Mouse (Mus musculus) C2C12 (cell line): ENCODE data around the gene Espl1. TPM values are rescaled to one million over a fixed set of nuclear protein-coding genes. Genes with fewer than 3 reads are reported as not detected.

ENCODE experiments used
- H3K27me3 ChIP-seq: one replicate; pipeline ENCODE4 v1.6.1; 2011; ENCODE audit not compliant: control insufficient read depth, insufficient read depth, insufficient read length
- H3K36me3 ChIP-seq: one replicate; pipeline ENCODE4 v1.6.1; 2011; ENCODE audit not compliant: control insufficient read depth, insufficient read depth
- H3K4me3 ChIP-seq: one replicate; pipeline ENCODE4 v1.5.1; 2011; ENCODE audit warnings: mild to moderate bottlenecking, control low read depth; ENCODE audit not compliant: poor library complexity, insufficient read depth, severe bottlenecking
- H3K79me2 ChIP-seq: one replicate; pipeline ENCODE4 v1.6.1; 2011; ENCODE audit not compliant: control insufficient read depth, insufficient read depth
- H3K79me3 ChIP-seq: one replicate; pipeline ENCODE4 v1.6.1; 2011; ENCODE audit warnings: low read depth, control low read depth
- H3ac ChIP-seq: one replicate; pipeline ENCODE3; 2011; ENCODE audit warnings: low read depth; ENCODE audit not compliant: control insufficient read depth, insufficient read length
- CEBPB ChIP-seq: IDR thresholded peaks from one replicate; pipeline ENCODE4 v1.6.1; 2011; ENCODE audit warnings: low read depth, mild to moderate bottlenecking, control low read depth, moderate library complexity
- CTCF ChIP-seq: IDR thresholded peaks from one replicate; pipeline ENCODE4 v1.5.1; 2011; ENCODE audit not compliant: control insufficient read depth, insufficient read depth, insufficient read length
- FOSL1 ChIP-seq: IDR thresholded peaks from one replicate; pipeline ENCODE4 v1.8.0; 2011; ENCODE audit warnings: mild to moderate bottlenecking, low read length; ENCODE audit not compliant: poor library complexity, insufficient read depth, severe bottlenecking
- MAX ChIP-seq: IDR thresholded peaks from one replicate; pipeline ENCODE4 v1.6.1; 2011; ENCODE audit warnings: mild to moderate bottlenecking, control low read depth
- MYOD1 ChIP-seq: IDR thresholded peaks from one replicate; pipeline ENCODE4 v1.6.1; 2011; ENCODE audit warnings: low read depth; ENCODE audit not compliant: control insufficient read depth, insufficient read length
- MYOG ChIP-seq: IDR thresholded peaks from one replicate; pipeline ENCODE4 v1.6.1; 2011; ENCODE audit not compliant: control insufficient read depth, insufficient read length; ENCODE audit errors: extremely low read depth
- USF1 ChIP-seq: IDR thresholded peaks from one replicate; pipeline ENCODE4 v1.6.1; 2011; ENCODE audit warnings: low read depth, mild to moderate bottlenecking, control low read depth, moderate library complexity
- polyA plus RNA-seq: library from polyadenylated mRNA; unstranded; fragments of >200 nt; fragmentation: generic; extraction: Trizol; gene quantifications from one replicate; pipeline ENCODE4 v1.2.1, GENCODE M21; 2012; ENCODE audit warnings: missing spikeins

Espl1 gene
- polyA plus RNA-seq, 1 experiment = 47.0 TPM

- Histone ChIP-seq H3K27me3 (no peaks in the 10 kb centered on the region), H3ac (no peak overlapping the region), H3K79me2 (no peaks in the 10 kb centered on the region), H3K36me3 (no peaks in the 10 kb centered on the region), H3K79me3 (no peaks in the 10 kb centered on the region), H3K4me3 (no peak overlapping the region)
- no peak for TF ChIP-seq USF1
- no peak for TF ChIP-seq CEBPB
- TF ChIP-seq MAX = no peak
- TF ChIP-seq CTCF = no peak
- TF ChIP-seq MYOG = no peak
Measured at GRCm38 (mm10) chr15:102356501-102357325, 60.6 kb downstream of the Espl1 start.

- H3K79me2 ChIP-seq = no peaks in the 10 kb centered on the region
- H3K36me3 ChIP-seq = no peaks in the 10 kb centered on the region
- no peaks in the 10 kb centered on the region for H3K27me3 ChIP-seq
- no peak for TF ChIP-seq CTCF
- no peak for TF ChIP-seq MAX
- no peak for TF ChIP-seq MYOG
- no peak for TF ChIP-seq MYOD1
- no peak for TF ChIP-seq CEBPB
- TF ChIP-seq USF1 = no peak
- no peaks in the 10 kb centered on the region for H3K79me3 ChIP-seq
- no peak overlapping the region for H3ac ChIP-seq
- H3K4me3 ChIP-seq = no peak overlapping the region
Measured at GRCm38 (mm10) chr15:102358126-102358525, 62.1 kb downstream of the Espl1 start.

- TF ChIP-seq MYOG = no peak
- Histone ChIP-seq H3K36me3 (no peaks in the 10 kb centered on the region), H3K4me3 (no peak overlapping the region), H3K79me2 (no peaks in the 10 kb centered on the region), H3ac (no peak overlapping the region), H3K79me3 (no peaks in the 10 kb centered on the region), H3K27me3 (no peaks in the 10 kb centered on the region)
Measured at GRCm38 (mm10) chr15:102358834-102359233, 62.8 kb downstream of the Espl1 start.

DNA sequence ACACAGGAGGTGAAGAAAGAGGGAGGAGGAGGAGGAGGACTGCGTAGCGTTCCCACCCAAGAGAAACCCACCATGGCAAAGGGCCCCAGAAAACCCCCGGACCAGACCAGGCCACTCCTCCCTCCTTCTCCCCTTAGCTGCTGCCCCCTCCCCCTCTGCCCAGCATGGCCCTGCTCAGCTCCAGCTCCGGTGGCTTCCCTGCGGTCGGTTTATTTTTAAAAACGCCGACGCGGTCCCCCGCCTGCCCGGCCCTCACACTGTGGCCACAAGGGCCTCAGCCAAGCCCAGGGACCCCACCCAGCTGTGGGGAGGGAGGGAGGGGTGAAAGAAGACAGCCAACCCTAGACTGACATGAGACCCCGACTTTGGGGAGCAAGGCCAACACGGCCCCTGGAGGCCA, 66.6 kb downstream of the Espl1 start:
- Histone ChIP-seq H3K4me3 (no peak overlapping the region), H3ac (no peak overlapping the region), H3K79me2 (no peaks in the 10 kb centered on the region), H3K36me3 (no peaks in the 10 kb centered on the region), H3K79me3 (no peaks in the 10 kb centered on the region), H3K27me3 (no peaks in the 10 kb centered on the region)
- TF ChIP-seq MYOD1 = no peak
- no peak for TF ChIP-seq FOSL1
- no peak for TF ChIP-seq CEBPB
- TF ChIP-seq MYOG = no peak
- TF ChIP-seq MAX = no peak
- TF ChIP-seq USF1 = no peak
- no peak for TF ChIP-seq CTCF

DNA sequence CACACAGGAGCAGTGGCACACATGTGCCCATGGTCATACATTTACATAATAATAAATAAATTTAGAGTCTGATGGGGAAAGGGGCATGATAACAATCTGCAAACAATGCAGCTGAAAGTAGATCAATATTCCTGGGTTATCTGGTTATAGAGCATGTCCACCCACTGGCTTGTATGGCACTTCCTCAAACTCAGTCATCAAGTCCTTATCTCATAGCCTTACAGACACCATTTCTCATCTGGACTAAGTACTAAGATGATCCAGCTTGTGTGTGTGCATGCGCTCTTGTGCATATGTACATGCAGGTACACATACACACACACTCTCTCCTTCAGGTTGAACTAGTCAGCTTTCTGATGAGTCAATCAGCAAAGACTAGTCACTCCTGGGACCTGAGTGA, 68.6 kb downstream of the Espl1 start:
- Histone ChIP-seq H3K4me3 (no peak overlapping the region), H3K27me3 (no peaks in the 10 kb centered on the region), H3K79me2 (no peaks in the 10 kb centered on the region), H3K36me3 (no peaks in the 10 kb centered on the region), H3ac (no peak overlapping the region), H3K79me3 (no peaks in the 10 kb centered on the region)
- TF ChIP-seq MYOD1 (no peak), MAX (no peak)

DNA sequence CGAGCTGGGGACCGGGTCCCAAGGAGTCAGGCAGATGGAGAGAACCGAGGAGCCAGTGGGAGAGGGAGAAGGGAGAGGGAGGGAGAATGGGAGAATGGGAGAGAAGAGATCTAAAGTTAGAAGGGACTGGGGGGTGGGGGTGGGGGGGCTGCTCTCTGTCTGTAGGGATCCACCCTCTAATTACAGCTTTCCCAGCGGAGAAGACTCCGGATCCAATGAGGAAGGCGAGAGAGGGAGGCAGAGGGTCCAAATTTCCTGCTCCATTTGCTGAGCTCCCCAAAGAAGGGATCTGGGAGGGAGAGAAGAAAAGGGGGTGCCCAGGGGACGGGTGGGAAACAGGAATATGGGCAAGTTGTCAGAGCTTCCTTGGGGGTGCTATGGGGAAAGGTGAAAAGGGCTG, 70.2 kb downstream of the Espl1 start:
- peak overlapping the region; percentile 18 for H3K4me3 ChIP-seq
- no peaks in the 10 kb centered on the region for H3K79me2 ChIP-seq
- TF ChIP-seq CTCF (no peak), MAX (no peak), FOSL1 (no peak), USF1 (no peak), MYOG (no peak), MYOD1 (no peak), CEBPB (no peak)

More for the DNA sequence above, 70.2 kb downstream of the Espl1 start:
- no peaks in the 10 kb centered on the region for H3K27me3 ChIP-seq
- no peaks in the 10 kb centered on the region for H3K36me3 ChIP-seq
- no peak overlapping the region for H3ac ChIP-seq
- H3K79me3 ChIP-seq = no peaks in the 10 kb centered on the region
